Mouse (Mus musculus) layer of hippocampus, postnatal 10 days (tissue): ENCODE results near the gene Slc16a3. TPM values are rescaled to one million over a fixed set of nuclear protein-coding genes. Genes with fewer than 3 reads are reported as not detected.
A peak's percentile ranks its signal among the peaks of the same experiment; 100 is the strongest.

Experiments used
- DNase-seq, 2 experiments: peaks; one replicate each; pipeline ENCODE4 v3.0.0; 2021; ENCODE audit warnings: low spot score in 2 of 2
- total RNA-seq, 2 experiments: library from RNA; stranded (reverse); gene quantifications; 2 replicates each; pipeline ENCODE4 v1.2.3; 2021

Gene Slc16a3
- total RNA-seq, 2 experiments from 2014 or later, result 2.9 to 4.1 TPM

DNA sequence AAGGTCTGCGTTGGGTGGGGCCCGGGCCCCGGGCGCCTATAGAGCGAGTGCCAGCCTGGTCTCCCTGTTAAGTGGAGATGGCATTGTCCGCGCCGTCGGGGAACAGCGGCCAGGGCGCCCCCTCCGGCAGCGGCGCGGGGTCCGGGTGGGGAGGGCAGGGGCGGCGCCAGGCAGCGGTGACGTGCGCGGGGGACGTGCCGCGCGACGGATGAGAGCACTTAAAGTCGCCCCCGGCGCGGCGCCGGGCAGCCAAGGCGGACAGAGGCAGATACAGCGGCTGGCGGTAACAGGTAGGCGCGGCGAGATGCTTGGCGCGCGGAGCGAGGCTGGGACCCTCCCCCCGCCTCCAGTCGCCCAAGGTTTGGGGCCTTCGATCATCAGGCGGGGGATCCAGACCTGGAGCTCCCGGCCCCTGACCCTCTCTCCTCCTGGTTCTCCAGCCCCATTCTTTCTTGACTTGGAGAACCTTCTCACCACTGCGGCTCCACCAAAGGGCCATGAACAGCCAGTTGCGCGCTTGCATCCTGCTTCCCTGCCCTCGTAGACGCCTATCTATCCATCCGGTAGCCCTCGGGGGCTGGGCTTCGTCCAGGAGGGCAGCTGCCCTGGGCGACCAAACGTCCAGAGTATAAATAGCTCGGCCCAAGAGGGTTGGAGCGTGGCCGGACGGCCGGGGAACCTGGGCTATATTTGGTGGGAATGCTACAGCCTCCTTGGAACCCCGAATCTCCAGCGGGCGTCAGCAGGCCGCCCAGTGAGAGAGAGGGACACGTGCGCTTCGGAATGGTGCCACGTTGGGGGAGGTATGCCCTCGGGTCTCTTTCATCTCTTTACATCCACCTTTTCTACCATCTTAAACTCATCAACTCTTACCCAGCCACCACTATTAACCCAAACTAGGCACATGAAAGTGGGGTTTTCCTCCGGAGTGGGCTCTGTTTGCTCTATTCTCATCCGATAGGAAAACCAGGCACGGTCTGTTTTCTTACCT is 876 bp downstream of the Slc16a3 start:
- no peak for DNase-seq

DNA sequence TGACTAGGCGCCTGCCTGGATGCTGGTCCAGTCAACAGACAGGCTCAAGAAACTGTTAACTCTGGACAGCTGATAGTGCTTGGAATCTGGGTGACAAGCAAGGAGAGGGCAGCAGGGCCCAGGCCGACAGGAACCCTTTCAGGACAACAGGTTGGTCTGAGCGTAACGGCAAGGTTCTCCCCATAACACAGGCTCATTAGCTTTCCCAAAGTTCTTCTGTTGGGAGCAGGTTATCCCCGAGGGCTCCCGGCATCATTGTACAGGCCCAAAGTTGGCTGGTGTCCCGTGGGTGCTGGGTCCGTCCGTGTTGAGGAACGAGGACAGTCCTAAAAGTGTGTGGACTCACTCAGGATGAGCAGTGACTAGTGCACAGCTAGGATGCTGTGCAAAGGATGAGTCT is 1.6 kb downstream of the Slc16a3 start:
- no peak for DNase-seq

DNA sequence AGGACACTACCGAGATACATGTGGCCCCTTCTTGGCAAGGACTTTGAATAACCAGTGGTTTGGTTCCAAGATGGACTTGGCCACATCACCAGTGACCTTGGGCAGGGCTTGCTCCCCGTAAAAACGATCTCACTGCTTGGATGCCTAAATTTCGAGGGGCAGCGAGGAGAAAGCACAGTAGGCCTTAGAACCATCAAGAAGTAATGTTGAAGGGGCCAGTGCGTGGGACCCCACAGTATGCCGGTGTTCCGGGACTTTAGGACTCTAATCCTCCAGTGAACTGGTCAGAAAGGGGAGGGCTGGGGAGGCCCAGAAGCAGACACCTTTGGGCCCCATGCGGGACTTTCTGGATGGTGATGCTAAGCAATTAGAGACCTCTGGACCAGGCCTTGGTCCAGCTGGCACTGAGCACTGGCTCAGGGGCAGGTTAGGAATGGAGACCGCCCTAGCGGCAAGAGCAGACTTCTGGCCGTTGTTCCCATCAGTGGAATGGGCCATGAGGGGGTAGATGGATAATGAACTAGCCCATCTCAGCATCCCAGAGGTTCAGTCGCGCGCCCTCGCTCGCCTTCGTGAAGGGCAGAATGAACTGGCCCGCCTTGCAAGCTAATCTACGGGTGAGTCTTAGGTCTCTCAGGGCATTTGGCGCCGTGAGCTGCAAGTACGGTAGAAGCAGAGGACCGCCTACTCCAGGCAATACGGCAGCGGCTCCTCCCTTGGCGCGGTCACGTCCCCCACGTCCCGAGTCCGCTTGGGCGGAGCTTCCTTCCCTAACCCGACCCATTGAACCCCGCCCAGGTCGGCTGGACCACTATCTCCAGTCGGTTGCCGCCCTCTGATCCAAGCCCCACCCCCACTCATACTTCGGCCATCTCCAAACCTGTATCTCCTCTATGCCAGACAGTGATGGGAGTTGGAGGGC is 2.3 kb downstream of the Slc16a3 start:
- peak; percentile 35 to 67 for DNase-seq

DNA sequence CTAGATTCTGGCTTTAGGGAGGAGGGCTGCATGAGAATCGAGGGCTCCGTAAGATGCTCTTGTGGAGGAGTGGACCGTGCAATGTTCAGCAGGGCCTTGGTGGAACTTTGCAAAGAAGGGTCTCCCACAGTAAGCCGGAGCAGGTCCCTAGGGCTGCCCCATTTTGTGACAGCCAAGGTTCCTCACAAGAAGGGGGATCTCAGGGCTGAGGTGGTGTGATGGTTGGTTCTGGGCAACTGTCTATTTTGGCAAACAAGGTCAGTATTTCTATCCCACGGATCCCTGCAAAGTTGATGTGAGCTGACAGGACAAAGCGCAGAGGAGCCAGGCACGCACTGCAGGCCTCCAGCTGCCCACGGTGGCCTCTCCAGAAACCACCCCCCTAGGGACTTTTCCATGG is 3.0 kb downstream of the Slc16a3 start:
- DNase-seq, result no peak

DNA sequence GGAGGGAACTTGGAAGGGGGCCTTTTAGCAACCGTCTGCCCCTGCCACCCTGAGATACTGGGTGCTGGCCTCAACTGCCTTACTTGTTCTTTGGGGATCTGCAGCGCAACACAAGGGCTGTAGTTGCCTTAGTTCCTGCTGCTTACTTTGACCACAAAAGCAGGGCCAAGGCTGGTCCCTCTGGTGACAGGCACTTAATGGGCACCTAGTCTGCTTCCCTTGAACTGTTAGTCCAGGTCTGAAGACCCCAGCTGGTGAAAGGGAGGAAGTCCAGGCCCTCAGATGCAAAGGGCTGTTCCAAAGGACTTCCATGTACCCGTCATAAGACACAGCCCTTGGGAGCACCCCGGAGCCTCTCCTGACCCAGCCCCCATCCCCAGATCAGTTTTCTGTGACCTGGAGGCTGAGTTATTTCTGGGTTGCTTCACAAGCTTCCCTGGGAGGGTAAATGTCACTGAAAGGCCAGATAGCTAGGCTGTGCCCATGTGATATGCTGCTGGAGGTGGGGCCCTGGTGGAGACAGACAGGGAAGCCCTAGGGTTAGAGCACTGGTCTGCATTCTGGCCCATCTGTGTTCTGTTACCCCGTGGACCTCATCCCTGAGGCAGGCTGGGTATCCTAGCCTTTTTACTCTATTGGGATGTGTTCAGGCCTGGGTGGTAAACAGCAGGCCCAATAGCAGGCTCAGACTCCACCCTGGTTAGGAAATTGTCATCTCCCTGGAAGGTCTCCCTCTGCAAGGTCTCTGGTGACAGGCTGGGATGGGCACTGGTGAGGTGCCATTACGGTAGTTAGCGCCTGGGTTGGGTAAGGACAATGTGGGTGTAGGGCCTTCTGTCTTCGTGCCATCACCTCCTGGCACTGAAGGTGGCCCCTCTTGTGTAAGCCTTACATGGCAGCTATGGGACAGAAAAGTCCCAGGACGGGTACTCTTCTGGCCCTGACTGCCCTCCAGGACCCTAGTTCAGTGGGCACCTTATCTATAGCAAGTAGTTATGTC is 3.8 kb downstream of the Slc16a3 start:
- DNase-seq, result no peak

DNA sequence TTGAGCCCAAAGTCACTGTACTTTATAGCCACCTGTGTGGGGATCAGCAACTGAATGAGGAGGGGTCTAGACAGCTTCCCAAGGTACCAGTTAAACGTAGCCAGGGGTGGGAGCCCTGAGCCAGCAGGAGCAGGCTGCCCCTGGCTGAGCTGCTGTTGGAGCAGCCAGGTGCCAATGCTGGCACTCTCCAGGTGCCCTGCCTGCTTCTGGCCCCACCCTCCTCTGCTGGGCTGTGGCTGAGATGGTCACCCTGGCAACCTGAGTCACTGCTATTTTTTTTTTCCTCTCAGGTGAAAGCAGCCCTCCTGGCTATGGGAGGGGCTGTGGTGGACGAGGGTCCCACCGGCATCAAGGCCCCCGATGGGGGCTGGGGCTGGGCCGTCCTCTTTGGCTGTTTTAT is 6.7 kb downstream of the Slc16a3 start:
- no peak for DNase-seq

DNA sequence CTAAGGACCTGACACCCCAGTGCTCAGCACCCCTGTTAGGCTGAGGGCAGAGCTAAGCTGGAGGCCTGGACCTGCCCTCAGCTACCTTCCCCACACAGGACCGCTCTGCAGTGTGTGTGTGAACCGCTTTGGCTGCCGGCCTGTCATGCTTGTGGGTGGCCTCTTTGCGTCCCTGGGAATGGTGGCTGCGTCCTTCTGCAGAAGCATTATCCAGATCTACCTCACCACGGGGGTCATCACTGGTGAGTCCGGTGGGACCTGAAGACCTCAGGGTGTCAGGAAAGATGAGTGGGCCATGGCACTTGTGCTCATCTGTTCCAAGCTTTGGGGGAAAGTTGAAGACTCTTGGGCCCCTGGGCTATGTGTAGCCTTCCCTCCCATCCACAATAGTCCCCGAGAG is 7.4 kb downstream of the Slc16a3 start:
- DNase-seq, result no peak

DNA sequence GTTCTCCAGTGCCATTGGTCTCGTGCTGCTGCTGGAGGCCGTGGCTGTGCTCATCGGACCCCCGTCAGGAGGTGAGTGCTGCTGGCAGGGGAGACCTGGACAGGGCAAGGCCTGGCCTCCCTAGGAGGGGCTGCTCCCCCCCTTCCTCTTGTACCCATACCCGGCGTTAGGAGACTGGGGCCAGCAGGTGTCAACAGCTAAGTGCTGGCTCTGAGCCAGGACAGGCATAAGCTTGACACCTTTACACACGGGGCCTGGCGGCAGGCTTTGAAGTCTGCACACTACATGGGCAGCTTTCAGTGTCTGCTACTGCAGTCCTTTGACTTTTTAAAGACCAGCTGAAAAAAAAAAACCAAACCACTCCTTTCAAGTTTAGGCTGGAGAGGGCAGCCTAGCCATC is 8.8 kb downstream of the Slc16a3 start:
- DNase-seq, result no peak

DNA sequence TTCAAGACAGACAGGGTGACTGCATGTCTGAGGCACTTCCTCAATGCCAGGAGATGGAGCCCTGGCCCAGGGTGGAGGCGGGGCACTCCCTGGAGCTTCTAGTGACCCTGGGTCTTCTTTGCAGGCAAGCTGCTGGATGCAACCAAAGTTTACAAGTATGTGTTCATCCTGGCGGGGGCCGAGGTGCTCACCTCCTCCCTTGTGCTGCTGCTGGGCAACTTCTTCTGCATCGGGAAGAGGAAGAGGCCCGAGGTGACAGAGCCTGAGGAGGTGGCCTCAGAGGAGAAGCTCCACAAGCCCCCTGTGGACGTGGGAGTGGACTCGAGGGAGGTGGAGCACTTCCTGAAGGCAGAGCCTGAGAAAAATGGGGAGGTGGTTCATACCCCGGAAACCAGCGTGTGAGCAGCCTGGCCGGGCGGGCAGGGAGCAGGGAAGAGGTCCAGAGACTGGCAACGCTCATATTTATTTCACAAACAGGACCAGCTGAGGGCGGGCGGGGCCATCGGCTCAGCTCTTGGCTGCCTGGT is 9.5 kb downstream of the Slc16a3 start:
- peak in 1 of 2 experiments; percentile 24 for DNase-seq

DNA sequence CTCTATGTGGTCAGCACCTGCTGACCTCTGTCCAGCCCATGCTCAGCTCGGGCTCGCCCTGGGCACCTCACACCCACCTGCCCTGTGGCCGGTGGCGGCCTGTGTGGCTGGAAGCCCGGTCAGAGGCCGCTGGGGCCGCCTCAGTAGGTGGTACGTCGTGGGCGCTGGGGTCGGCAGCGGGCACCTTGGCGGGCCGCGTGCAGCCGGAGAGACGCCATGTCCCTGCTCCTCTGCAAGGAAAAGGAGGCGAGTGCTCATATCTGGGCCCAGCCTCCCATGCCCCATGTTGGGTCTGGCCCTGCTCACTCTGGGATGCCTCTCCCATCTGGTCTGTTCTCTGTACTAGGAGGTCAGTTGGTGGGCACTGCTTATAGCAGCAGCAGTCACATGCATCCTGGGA is 10.8 kb downstream of the Slc16a3 start:
- no peak for DNase-seq

DNA sequence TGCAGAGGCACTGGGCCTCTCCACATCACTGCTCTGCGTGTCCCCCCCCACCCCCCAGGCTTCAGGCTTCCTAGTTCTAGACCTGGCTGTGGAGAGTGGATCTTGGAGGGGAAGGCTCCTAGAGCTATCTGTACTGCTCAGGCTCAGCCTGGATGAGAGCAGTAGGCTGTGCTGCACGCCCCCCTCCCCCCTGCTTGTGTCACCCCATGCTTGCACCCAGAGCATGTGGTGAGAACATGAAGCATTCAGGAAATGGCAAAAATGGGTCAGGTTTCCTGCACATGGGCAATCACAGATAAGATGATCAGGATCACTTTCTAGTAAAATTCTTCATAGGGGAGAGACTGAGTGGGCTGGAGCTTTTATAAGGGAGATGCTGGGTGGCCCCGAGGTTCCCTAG is 11.3 kb downstream of the Slc16a3 start:
- DNase-seq, result no peak

DNA sequence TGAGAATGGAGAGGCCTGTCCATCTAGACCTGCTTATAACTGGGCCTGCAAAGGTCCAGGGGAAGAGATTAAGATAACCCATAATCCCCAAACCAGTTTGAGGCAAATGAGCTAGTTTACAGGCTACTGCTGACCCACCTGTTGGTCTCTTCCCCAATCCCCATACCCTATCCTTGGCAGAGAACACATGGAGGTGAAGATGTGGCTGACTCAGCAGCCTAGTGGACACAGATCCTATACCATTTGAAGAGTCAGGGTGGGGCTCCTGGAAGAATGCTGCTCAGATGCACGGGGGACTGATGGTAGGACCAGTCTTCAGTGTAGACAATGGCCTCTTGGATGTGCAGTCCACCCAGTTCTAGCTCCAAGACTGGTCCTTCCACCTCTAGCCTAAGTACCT is 12.0 kb downstream of the Slc16a3 start:
- DNase-seq, result no peak

DNA sequence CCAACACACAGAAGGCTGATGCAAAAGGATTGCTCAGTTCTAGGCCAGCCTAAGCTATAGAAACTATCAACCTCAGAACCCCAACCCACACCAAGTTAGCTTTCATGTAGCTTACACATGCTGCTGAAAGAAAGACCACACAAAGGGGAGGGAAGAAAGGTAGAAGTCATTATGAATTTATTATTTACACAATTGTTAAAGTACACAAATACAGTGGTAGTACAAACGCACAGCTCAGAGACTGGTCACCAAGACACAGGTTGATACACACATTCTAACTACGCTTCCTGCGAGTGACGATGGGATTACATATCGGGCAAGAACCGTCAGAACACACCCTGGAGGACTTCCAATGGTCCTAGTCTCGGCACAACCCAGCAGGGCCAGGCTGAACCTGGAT is 13.3 kb downstream of the Slc16a3 start:
- no peak for DNase-seq

DNA sequence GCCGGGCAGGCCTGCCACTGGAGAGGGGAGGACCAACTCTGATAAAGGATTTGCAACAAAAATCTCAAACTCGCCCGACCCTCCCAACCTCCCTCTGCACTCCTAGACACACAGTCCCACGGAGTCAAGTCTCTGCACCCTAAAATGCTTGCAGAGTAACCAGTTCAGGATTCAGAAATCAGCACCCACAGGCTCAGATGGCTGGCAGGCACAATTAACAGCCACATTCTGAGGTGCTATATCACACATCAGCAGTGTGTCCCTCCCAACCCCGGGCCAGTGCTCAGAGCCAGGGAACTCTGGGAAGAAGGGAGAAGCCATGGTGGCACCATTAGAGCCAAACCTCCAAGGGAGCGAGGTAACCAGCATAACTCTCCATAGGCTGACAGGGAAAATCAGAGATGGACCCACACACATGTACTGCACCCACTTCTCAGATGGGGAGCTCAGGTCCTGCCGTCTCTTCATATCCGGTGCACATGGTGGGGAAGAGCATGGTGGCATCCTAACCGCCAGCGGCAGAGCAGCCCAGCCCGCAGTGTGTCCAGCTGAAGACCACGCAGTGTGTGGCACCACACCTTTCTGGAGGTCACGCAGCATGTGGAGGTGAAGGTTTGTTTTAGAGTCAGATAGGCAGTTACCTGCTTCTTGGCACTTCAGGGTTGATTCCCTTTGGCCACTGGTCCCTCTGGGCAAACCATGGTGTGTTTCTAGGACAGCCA is 13.9 kb downstream of the Slc16a3 start:
- DNase-seq, result no peak

DNA sequence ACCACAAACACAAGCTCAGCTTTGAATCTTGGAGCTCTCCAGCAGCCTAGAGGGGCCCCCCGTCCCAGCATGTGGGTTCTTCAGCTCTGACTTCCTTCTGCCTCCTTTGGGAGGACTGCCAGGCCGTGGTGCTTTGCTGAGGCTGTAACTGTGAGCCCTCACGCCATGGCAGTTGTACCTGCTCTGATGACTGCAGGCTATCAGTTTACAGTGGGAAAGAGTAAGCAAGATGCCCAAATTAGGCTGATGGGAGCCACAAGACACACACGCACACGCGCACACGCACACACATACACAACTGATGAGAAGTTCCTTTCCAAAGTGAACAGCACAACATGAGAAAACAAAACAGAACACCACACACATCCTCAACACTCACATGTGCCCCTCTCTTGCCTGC is 14.6 kb downstream of the Slc16a3 start:
- no peak for DNase-seq

DNA sequence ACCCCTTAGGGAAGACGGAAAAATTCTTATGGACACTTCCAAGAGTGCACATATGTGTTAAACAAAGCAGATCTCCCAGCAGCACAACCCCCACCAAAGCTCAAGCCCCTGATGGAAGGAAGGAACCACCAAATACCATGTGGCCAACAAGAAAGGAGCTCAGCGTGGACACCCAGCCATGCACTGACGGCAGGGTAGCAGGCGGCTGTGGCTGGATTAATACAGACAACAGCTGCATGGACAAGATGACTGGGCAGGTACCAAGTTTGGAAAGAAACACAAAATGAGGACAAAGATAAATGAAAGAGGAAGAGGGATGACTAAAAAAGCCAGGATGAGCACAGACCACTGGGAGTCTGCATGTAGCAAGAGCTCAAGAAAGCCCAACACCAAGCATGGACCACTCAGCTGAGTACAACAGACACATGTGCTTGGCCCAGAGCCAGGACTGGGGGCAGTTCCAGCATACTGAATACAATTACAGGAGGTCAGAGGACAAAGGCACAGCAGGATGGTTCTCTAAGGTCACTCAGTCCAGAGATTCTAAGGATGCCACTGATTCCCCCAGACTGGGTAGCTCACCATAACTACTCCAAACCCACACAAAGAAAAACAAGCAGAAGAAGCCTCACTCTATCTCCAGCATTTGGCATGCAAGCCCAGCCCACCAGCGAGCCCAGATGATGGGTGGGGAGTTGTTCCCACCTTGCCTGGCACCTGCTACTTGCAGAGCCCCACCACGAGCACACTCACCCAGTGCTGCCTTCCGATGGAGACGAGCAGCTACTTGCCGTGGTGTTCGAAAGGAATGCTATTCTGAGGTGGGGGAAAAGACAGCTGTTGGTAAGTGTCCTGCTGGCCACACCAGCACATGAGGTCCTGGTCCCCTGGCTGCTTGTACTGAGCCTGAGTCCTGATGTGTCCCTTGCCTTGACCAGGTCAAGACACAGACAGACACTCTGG is 16.2 kb downstream of the Slc16a3 start:
- no peak for DNase-seq

DNA sequence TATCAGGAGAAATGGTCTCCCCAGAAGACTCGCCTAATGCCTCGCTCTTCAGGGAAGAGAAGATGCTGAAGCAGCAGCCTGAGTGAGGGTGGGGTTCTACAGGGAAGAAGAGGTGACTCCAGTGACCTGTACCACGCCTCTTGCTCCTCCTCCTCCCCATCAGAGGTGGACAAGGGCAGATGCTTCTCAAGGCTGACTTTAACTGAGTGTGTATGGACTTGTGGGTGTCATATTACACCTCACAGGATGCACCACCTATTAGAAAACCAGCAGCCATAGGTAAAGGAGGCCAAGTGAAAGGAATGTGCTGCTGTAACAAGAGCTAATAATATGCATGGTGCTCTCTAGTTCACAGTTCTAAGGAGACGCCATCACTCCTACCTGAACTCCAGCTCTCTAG is 17.3 kb downstream of the Slc16a3 start:
- no peak for DNase-seq

DNA sequence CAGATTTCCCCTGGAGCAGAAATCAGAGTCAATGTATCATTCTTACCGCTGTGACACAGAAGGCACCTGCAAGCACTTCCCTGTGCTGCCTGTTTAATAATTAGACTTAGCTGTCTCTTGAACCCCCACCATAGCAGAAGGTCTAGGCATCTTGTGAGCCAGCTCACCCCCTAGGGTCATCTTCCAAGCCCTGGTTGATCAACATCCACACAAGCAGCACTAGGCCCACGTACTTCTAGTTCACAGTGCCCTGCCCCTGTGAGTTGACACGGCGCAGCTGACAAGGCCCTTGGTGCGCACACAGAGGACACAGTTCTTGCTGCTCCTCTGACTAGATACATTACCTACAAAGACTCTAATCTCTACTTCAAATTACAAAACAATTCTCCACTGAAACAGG is 21.5 kb downstream of the Slc16a3 start:
- DNase-seq, result no peak

DNA sequence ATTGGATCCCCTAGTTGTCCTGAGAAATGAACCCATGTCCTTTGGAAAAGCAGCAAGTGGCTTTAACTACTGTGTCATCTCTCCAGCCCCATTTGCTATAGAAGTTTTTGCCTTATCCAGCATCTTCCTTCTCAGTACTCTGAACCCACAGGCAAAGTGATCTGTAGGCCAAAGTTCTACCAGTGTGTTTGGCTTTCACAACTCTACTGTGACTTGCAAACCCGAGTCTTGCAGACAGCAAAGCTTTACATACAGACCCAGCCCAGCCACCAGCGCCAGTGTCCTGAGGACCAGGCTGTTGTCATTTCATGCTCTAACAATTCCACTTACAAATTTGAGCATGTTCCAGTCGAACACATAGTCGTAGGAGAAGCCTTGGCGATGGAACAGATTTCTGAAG is 23.0 kb downstream of the Slc16a3 start:
- DNase-seq, result no peak
